In the genomic region with DNA sequence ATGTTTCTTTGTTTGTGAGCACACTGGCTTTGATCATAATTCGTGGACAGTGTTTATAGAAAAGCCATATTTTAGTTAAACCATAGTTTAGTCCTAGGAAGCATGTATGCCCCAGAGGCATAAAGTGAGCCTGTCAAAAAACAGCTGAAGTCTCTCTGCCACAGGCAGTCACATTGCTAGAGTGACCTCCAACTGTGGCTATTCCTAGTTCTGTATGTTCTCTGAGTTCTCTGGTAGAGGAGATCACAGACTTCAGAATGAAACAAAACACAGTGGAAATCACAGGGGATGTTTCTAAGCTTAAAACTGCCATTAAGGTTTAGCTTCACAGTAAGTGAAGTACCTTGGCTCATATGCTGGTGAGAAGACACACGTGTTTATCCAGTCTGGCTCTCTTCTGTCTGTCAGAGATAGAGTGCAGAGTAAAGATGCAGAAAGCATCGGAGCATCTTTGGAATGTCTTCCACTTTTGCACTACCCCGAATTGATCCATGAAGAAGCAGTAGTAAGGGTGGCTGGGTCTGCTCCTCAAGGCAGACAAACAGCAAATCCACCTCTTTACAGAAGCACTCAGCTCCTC, we compare ENCODE assay signal across 25 mouse cellular contexts.
DNase-seq lines count a peak whose midpoint lies in the region; ATAC-seq and TF ChIP-seq lines count a peak whose summit lies in the region.
"Had no signal": no experiment of that assay in that cellular context is flagged by ENCODE, and none has a peak within 500 bp of the region (broad histone marks: within the 10 kb centered on the region; RNA-seq: fewer than 3 reads in every experiment).

No protein-coding gene starts in this region.

- H3K27me3 ChIP-seq in kidney, embryonic 16.5 days (ENCODE audit: insufficient read depth, low read length), result no peaks in the 10 kb centered on the region
- no peaks in the 10 kb centered on the region for H3K27me3 ChIP-seq in lung, postnatal 0 days (replicated peaks; ENCODE audit: insufficient read depth, low read length)
- H3K27me3 ChIP-seq: heart, embryonic 13.5 days; hindbrain, embryonic 15.5 days; intestine, embryonic 15.5 days; limb, embryonic 12.5 days; liver, embryonic 15.5 days; neural tube, embryonic 15.5 days had no signal

- H3K4me3 ChIP-seq in kidney, embryonic 16.5 days (ENCODE audit: low read length), result no peak overlapping the region
- H3K4me3 ChIP-seq in embryonic fibroblast, embryonic 13.5 days (ENCODE audit: insufficient read depth, low read length), result no peak overlapping the region
- H3K4me3 ChIP-seq in lung, postnatal 0 days (ENCODE audit: low read depth, low read length), result no peak overlapping the region
- H3K4me3 ChIP-seq in layer of hippocampus, adult 2 months, result no peak overlapping the region
- H3K4me3 ChIP-seq: gastrocnemius, adult 2 months; heart, embryonic 13.5 days; hindbrain, embryonic 15.5 days; intestine, embryonic 15.5 days; limb, embryonic 12.5 days; liver, embryonic 15.5 days; neural tube, embryonic 15.5 days had no signal

- TF ChIP-seq EP300 in lung, postnatal 0 days (IDR thresholded peaks at IDR 0.05), result no peak; the same call in 1 of the 2 replicates

- H3K9me3 ChIP-seq in kidney, embryonic 16.5 days (ENCODE audit: low read length), result no peaks in the 10 kb centered on the region
- no peaks in the 10 kb centered on the region for H3K9me3 ChIP-seq in lung, postnatal 0 days (ENCODE audit: low read length)
- H3K9me3 ChIP-seq: heart, embryonic 13.5 days; hindbrain, embryonic 15.5 days; intestine, embryonic 15.5 days; limb, embryonic 12.5 days; liver, embryonic 15.5 days; neural tube, embryonic 15.5 days had no signal

- 77% methylated on average over 4 of the region's 4 CpGs for WGBS in kidney, embryonic 16.5 days
- WGBS in lung, postnatal 0 days, result 43% methylated on average over 4 of the region's 4 CpGs

- ATAC-seq in kidney, embryonic 16.5 days (ENCODE audit: low FRiP score, low TSS enrichment), result no peak; the same call in 1 of the 2 replicates
- ATAC-seq in lung, postnatal 0 days, result peak; percentile 79
- no peak for ATAC-seq in frontal cortex, adult (ENCODE audit: low TSS enrichment)
- ATAC-seq: forebrain, embryonic 14.5 days; intestine, embryonic 15.5 days had no signal

- TF ChIP-seq CTCF in embryonic fibroblast, embryonic 13.5 days (IDR thresholded peaks at IDR 0.05; ENCODE audit: borderline replicate concordance, insufficient read depth, low read length), result no peak
- no peak for TF ChIP-seq CTCF in lung, postnatal 0 days (IDR thresholded peaks at IDR 0.05)
- TF ChIP-seq CTCF in layer of hippocampus, adult 2 months (conservative IDR thresholded peaks at IDR 0.05), result no peak

- peaks cover 30% of the 10 kb centered on the region for H3K4me1 ChIP-seq in kidney, embryonic 16.5 days (ENCODE audit: insufficient read depth, low read length)
- H3K4me1 ChIP-seq in embryonic fibroblast, embryonic 13.5 days (ENCODE audit: control insufficient read depth, insufficient read depth, low read length), result peaks cover 18% of the 10 kb centered on the region
- peaks cover 12% of the 10 kb centered on the region; the same call in 1 of the 2 replicates for H3K4me1 ChIP-seq in lung, postnatal 0 days (ENCODE audit: insufficient read depth, low read depth, low read length)

- H3K4me2 ChIP-seq in kidney, embryonic 16.5 days (replicated peaks; ENCODE audit: low read depth, low read length), result no peak overlapping the region
- H3K4me2 ChIP-seq in lung, postnatal 0 days (replicated peaks; ENCODE audit: low read depth, low read length), result no peak overlapping the region
- H3K4me2 ChIP-seq: heart, embryonic 13.5 days; hindbrain, embryonic 15.5 days; intestine, embryonic 15.5 days; limb, embryonic 12.5 days; liver, embryonic 15.5 days; neural tube, embryonic 15.5 days had no signal

- H3K27ac ChIP-seq in kidney, embryonic 16.5 days (ENCODE audit: low read length), result peak overlapping the region; percentile 50; the same call in 1 of the 2 replicates
- H3K27ac ChIP-seq in embryonic fibroblast, embryonic 13.5 days (ENCODE audit: insufficient read depth, low read length), result peak overlapping the region; percentile 99
- H3K27ac ChIP-seq in lung, postnatal 0 days (ENCODE audit: low read length), result peak overlapping the region; percentile 79
- no peak overlapping the region for H3K27ac ChIP-seq in layer of hippocampus, adult 2 months
- H3K27ac ChIP-seq: gastrocnemius, adult 2 months; heart, embryonic 13.5 days; hindbrain, embryonic 15.5 days; intestine, embryonic 15.5 days; limb, embryonic 12.5 days; liver, embryonic 15.5 days; neural tube, embryonic 15.5 days had no signal

- H3K36me3 ChIP-seq in kidney, embryonic 16.5 days (ENCODE audit: insufficient read depth, low read length), result no peaks in the 10 kb centered on the region
- H3K36me3 ChIP-seq in lung, postnatal 0 days (ENCODE audit: insufficient read depth, low read length), result no peaks in the 10 kb centered on the region
- H3K36me3 ChIP-seq: heart, embryonic 13.5 days; hindbrain, embryonic 15.5 days; intestine, embryonic 15.5 days; limb, embryonic 12.5 days; liver, embryonic 15.5 days; neural tube, embryonic 15.5 days had no signal

- no peak for TF ChIP-seq POLR2A in embryonic fibroblast, embryonic 13.5 days (IDR thresholded peaks at IDR 0.05; ENCODE audit: low read depth, low read length)

- no peak for DNase-seq in kidney, postnatal 36 days
- peak; percentile 76 for DNase-seq in lung, postnatal 0 days (ENCODE audit: low spot score)
- DNase-seq in lung, postnatal 4 days, result peak; percentile 38 to 61
- DNase-seq in layer of hippocampus, adult 2 months (ENCODE audit: low spot score in 2 of 2), result no peak
- DNase-seq: adrenal gland, postnatal 10 days; B cell, adult 2 months; cerebellum, adult 8-10 months; cerebellum, postnatal 25 days; gastrocnemius, adult 2 months; gastrocnemius, postnatal 36 days; heart, postnatal 10 days; kidney, adult 9 months; layer of hippocampus, adult 9-11 months; spleen, adult 18-20 months; thymus, postnatal 14 days had no signal

- no peak overlapping the region for H3K9ac ChIP-seq in kidney, embryonic 16.5 days (replicated peaks; ENCODE audit: low read length)
- H3K9ac ChIP-seq in lung, postnatal 0 days (replicated peaks; ENCODE audit: low read depth), result no peak overlapping the region
- H3K9ac ChIP-seq: heart, embryonic 13.5 days; hindbrain, embryonic 15.5 days; intestine, embryonic 15.5 days; limb, embryonic 12.5 days; liver, embryonic 15.5 days; neural tube, embryonic 15.5 days had no signal

Comparison
In these comparisons a context has a peak if more than half of its experiments do, and no peak if none do; other contexts are left out.
1. DNase-seq: peak in lung, postnatal 0 days (single experiment) and lung, postnatal 4 days (2 of 2); none in kidney, postnatal 36 days (0 of 2) and layer of hippocampus, adult 2 months (0 of 2).